ENCODE assay signal across 22 mouse cellular contexts in genomic region chr1:176724771-176725170, GRCm38 (mm10).
"Had no signal": no experiment of that assay in that cellular context is flagged by ENCODE, and none has a peak within 500 bp of the region (broad histone marks: within the 10 kb centered on the region; RNA-seq: fewer than 3 reads in every experiment).

No protein-coding gene starts in this region.

- H3K4me3 ChIP-seq: left cerebral cortex, adult 2 months; limb, embryonic 12.5 days; limb, embryonic 15.5 days; midbrain, embryonic 13.5 days; neural tube, embryonic 12.5 days; neural tube, embryonic 15.5 days had no signal

- H3K36me3 ChIP-seq: limb, embryonic 12.5 days; neural tube, embryonic 12.5 days had no signal

- H3K9me3 ChIP-seq: limb, embryonic 12.5 days; limb, embryonic 15.5 days; midbrain, embryonic 13.5 days; neural tube, embryonic 12.5 days; neural tube, embryonic 15.5 days had no signal

- H3K27ac ChIP-seq: kidney, postnatal 0 days; left cerebral cortex, adult 2 months; limb, embryonic 12.5 days; limb, embryonic 15.5 days; liver, embryonic 14.5 days; macrophage; midbrain, embryonic 13.5 days; neural tube, embryonic 12.5 days; neural tube, embryonic 15.5 days; stomach, postnatal 0 days had no signal

- DNase-seq: kidney, postnatal 25 days; layer of hippocampus, postnatal 36 days; left cerebral cortex, postnatal 4 days; liver, postnatal 0 days; lung, embryonic 14.5 days; right cerebral cortex, adult 18-20 months; right cerebral cortex, postnatal 14 days; right cerebral cortex, postnatal 4 days; thymus, adult 18-20 months; thymus, postnatal 36 days had no signal

- ATAC-seq: lung, postnatal 0 days; midbrain, embryonic 13.5 days had no signal

- H3K4me2 ChIP-seq: limb, embryonic 12.5 days; limb, embryonic 15.5 days; liver, embryonic 11.5 days; lung, embryonic 14.5 days; midbrain, embryonic 13.5 days; neural tube, embryonic 12.5 days; neural tube, embryonic 15.5 days had no signal

- H3K9ac ChIP-seq: limb, embryonic 12.5 days; limb, embryonic 15.5 days; liver, embryonic 14.5 days; liver, postnatal 0 days; lung, embryonic 14.5 days; midbrain, embryonic 13.5 days; neural tube, embryonic 12.5 days; neural tube, embryonic 15.5 days had no signal

- H3K27me3 ChIP-seq: limb, embryonic 12.5 days; limb, embryonic 15.5 days; midbrain, embryonic 13.5 days; neural tube, embryonic 12.5 days; neural tube, embryonic 15.5 days had no signal

- H3K4me1 ChIP-seq: limb, embryonic 12.5 days; limb, embryonic 15.5 days; neural tube, embryonic 12.5 days; neural tube, embryonic 15.5 days had no signal
